Mouse (Mus musculus) fibroblast of lung, adult 2 months (primary cell): ENCODE results near the gene Gm28551.
"Not testable (repeated sequence)": the region's sequence is repeated elsewhere in the genome, so short reads cannot be mapped to it uniquely, and the experiment has no call there.

ENCODE experiments used
- DNase-seq: peaks from one replicate; pipeline ENCODE4 v3.0.0-alpha.2; 2011; ENCODE audit warnings: low read depth

Gene Gm28551

DNA sequence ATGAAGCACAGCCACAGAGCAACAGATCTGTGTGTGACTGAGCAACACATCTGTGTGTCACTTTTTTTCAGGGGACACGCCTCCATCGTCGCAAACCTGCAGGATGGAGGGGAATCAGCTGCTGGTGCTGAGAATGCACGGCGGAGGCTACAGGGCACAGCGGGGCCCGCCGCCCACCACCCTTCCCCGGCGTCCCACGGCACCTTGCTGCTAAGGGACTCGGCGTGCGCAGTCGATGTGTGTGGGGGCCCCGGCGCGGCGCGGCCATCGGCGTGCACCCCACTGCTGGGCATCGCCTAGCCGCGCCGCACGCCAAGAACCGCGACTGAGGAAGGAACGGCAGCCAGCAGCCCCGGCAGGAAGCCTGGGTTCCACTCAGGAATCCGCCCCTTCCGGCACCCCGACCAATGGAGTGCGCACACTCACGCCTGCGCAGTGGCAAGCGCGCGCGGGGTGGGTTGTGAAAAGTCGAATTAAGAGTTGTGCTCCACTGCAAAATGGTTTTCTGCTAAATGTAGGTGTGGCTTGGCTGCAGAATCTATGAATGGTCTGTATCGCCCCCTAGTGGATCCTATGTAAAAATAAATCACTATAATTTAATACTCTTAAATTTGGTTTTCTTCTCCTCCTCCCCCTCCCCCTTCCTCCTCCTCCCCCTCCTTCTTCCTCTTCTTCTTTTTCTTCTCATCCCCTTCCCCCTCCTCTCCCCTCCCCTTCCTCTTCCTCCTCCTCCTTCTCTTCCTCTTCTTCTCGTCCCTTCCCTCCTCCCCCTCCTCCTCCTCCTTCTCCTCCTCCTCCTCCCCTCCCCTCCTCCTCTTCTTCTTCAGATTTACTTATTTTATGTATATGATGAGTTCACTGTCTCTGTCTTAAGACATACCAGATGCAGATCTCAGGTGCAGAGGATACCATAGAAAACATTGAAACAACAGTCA is at the start of gene Gm28551, which contains the start of the genes Asdurf and Asnsd1:
Gm28551 (minus strand) TSS at position 341 of the 935 bp plus-strand sequence.
Asdurf (minus strand) TSS at position 293 of the 935 bp plus-strand sequence.
Asnsd1 (minus strand) TSS at position 426 of the 935 bp plus-strand sequence.
- peak; percentile 94 for DNase-seq

DNA sequence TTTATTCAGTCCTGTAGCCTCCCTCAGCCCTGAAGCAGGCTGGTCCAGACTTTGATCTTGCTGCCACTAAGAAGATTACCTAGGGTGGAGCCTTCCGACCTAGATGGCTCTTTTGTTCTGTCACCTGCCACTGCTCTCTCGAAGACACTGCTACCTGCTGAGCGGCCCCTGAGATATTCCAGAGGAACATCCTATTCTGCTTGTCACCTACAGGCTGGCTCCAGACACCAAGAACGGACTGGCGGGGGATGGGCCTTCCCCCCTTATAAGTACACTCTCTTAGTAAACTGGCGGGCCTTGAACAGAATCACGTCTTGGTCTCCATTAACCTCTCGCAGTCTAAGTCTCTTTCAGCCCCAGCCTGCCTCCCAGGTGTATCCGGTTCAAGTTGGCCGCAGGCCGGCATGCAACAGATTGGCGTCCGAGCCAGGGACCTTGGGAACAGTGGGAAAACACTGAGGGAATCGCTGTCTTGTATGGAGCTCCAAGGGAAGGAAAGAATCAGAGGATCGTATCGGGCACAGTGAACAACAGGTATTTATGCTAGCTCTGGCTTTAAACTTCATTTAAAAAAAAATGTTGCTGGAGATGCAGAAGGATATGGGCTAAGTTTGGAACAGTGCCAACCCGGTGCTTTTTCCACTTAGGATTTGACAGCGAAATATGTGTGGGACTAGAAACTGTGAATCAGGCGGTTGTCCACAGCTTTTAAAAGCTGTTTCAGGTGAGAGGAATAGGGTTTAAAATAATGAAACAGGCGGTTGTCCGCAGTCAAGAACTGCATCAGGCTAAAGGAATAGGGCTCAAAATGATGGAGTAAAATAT is 41.7 kb upstream of the Gm28551 start:
- DNase-seq: not testable (repeated sequence)

DNA sequence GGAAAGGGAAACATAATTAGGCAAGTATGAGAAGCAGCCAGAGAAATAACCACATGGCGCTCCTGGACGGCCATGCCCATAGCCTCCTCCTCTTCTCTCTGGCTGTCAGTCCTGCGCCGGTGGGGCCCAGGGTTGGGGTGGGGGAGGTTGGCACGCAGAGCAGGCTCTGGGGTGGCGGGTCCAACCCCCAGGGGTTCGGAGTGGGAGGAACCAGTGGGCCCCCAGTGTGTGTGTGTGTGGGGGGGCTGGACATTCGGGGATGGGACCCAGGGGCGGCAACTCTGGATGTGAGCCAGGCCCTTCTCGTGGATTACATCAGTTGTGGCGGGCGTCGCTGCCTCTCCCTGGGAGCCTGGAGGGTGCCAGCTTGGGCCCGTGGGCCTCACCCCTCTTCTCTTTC is 36.3 kb upstream of the Gm28551 start:
- DNase-seq: no peak

DNA sequence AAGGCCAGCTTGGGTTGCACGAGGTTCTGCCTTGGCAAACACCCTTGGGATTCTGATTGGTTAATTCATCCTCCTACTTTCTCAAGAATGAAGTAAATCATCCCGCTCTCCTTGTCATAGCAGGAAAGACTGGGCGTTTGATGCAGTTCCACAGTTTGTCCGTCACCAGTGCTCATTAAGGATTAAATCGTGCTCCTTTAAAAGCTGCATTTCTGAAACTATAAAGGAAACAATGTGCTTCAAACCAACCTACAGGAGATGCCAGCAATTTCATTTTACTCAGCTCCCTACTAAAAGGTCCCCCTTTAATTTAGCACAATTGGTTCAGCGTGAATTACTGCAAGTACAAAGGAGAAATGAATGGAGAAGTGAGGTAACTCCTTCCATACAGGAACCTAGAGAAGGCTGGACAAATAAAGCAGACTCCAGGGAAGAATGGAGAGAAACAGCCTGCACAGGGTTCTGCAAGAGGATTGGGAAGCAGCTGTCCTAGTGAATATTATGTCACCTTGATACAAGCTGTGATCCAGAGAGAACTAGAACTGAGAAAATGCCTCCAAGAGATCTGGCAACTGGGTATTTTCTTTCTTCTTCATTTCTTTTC is 31.7 kb upstream of the Gm28551 start:
- no peak for DNase-seq

DNA sequence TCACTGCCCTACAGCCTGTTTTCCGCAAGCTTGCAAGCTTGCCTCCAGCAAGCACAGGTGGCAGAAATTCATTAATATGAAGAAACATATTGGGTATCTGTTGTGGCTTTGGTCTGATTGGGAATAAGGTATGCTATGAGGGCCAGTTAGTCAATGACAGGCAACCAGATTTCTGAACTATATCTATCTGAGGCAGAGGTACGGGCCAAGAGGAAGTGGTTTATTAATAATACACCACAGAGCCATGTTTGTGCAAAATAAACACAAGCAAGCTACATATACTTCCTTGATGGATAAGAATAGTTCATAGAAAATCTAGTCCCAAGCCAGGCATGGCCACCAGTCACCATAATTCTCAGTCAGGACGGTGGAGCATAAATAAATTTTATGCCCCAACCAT is 25.3 kb upstream of the Gm28551 start:
- DNase-seq: no peak

DNA sequence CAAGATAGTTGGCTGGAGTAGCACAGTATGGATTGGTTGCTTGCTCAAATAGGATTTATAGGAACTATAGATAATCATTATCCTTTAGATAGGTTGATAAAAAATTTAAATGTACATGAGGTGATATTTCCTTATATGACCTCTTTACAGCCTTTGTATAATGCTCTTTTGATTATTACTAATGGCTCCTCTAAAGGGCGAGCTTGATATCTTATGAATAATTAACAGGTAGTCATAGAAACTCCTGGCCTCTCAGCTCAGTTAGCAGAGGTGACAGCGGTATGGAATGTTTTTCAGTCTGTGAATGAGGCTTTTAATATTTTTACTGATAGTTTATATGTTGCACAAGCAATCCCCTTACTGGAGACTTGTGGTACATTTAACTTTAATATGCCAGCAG is 23.5 kb upstream of the Gm28551 start:
- not testable (repeated sequence) for DNase-seq

DNA sequence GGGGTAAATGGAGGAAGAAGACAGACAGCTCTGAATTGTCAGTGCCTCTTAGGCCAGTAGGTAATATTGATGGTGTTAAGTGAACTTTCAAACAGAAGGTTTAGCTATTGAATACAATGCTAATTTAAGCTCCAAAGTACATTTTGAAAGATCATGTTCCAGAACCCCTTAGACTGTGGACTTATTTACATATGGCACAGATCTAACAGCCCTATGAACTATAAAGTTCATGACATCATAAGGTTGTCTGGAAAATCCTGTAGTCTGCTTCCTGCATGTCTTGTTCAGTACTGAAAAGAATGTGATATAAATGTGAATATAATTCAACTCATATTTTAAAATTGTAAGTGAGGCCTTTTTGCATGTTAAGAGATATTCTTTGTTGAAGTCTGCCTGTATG is 6.5 kb upstream of the Gm28551 start:
- no peak for DNase-seq

DNA sequence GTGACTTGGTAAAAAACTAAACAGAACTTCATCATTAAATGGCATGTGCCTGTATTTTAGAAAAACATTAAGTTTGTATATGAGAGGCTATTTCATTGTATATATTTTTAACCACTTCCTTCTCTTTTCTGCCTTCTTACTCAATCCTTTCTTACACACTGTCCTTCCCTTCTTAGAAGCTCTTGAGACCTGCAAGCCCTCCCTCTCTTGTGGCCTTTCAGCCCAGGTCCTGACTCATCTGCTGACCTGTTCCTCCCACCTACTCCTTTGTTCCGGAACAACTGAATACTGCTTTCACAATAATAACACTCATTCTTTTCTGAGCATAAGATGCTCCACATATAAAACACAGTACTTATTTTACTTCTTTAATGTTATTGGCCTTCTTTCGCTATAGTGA is 11.4 kb downstream of the Gm28551 start:
- no peak for DNase-seq

DNA sequence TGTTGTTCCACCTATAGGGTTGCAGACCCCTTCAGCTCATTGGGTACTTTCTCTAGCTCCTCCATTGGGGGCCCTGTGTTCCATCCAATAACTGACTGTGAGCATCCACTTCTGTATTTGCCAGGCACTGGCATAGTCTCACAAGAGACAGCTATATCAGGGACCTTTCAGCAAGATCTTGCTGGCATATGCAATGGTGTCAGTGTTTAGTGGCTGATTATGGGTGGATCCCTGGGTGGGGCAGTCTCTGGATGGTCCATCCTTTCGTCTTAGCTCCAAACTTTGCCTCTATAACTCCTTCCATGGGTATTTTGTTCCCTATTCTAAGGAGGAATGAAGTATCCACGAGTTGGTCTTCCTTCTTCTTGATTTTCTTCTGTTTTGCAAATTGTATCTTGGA is 15.1 kb downstream of the Gm28551 start:
- not testable (repeated sequence) for DNase-seq

DNA sequence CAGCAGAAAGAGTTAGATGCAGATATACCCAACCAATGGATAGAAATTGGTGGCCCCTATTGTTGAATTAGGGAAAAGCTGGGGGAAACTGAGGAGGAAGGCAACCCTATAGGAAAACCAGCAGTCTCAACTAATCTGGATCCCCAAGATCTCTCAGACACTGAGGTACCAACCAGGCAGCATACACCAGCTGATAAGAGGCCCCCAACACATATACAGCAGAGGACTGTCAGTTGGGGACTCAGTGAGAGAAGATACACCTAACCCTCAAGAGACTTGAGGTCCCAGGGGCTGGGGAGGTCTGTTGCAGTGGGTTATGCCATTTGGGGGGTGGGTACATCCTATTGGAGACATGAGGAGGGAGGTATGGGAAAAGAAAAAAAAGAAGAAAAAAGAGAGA is 17.0 kb downstream of the Gm28551 start:
- no peak for DNase-seq

DNA sequence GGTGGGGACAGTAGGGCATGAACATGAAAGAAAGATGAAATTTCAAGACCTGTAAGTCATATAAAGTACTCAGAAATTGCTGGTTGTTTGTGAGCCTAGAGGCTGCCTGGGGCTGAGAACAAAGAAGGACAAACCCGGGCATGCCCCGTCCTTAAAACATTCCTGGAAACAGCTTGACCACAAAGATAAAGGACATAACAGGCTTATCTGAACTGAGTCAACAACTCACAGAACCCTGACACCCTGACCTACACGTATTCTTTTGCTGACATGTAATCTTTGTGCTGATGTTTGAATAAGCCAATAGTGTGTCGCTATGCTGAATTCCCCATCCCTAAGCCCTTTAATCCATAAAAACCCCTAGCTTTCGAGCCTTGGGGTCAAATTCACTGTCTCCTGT is 18.9 kb downstream of the Gm28551 start:
- not testable (repeated sequence) for DNase-seq

DNA sequence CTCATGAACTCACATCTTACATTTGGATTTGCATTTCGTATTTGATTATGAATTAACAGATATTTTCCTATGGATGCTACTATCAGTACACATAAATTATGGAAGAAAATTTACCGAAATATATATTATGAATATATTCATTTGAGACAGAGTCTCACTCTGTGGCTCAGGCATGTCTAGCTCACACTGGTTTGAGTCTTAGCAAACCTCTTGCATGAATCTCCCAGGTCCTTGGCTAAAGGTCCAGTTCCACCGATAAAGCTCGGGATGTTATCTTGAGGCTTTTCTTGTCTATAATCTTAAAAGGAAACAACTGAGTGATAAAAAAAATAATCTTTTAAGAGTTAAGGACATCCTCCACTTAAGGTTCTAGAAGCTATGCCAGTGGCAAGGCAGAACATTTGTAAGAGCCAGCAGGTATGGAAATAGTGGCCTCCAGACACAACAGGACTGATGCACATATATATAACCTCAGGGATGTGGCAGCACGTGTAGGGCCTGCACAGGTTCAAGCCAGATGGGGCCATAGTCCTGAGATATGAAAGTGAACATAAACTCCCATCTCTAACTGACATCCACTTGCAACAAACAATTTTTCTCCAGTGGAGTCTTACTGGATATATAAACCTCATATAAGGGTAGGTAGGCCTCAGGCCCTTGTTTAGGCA is 27.5 kb downstream of the Gm28551 start:
- DNase-seq: no peak

DNA sequence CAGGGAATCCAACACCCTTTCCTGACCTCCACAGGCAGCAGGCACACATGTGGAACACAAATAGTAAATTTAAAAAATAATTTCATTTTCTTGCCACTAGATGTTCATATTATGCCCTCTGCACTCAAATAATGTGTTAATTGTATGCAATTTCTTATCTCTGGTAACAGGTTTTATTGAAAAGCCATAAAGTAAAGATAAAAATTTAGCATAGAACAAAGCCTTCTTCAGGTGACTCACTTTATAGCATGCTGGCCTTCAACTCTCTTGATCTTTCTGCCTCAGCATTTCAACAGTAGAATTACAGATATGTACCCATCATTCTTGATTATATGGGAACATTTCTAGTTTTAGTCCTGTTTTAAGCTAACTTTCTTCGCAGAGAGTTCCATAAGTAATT is 28.2 kb downstream of the Gm28551 start:
- DNase-seq: no peak

DNA sequence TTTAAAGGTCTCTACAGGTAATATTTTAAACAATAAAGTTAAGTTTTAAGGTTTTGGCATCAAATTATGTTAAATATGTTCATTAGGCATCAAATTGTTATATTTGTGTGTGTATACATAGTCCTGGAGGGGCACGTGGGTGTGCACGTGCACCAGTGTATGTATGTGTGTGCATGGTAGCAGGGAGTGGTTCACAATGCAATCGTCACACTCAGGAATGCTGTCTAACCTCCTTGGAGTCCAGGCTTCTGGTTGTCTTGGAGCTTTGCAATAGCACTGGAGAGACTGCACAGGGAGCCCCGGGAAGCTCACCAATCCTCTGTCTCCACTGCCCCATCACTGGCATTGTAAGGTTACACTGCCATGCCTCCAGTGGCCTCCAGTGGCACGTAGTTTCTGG is 29.2 kb downstream of the Gm28551 start:
- no peak for DNase-seq

DNA sequence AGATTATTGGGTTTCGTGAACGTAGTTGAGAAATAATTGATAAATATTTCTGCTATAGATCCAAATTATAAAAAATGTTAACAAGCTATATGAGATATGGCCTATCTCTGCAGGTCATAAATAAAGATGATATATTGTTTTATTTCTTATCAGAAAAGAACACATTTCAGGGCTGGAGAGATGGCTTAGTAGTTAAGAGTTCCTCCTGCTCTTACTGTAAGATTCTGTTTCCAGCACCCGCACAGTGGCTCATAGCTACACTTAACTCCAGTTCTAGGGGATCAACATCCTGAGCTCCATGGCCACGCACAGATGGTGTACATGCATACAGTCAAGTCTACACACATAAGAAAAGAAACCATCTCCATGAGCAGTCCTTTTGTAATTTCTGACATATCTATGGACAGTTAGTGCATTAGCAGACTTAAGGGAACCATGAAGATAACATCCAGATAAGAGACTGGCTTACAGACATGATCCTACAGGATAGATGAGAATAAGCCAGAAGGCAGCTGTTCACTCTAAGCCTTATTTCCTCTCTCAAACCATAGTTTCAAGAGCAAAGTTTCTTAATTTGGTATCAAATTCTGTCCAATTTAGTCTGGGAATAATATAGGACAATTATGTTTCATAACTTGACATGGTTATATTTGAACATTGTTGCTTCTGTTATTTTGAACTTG is 30.7 kb downstream of the Gm28551 start:
- DNase-seq: no peak

DNA sequence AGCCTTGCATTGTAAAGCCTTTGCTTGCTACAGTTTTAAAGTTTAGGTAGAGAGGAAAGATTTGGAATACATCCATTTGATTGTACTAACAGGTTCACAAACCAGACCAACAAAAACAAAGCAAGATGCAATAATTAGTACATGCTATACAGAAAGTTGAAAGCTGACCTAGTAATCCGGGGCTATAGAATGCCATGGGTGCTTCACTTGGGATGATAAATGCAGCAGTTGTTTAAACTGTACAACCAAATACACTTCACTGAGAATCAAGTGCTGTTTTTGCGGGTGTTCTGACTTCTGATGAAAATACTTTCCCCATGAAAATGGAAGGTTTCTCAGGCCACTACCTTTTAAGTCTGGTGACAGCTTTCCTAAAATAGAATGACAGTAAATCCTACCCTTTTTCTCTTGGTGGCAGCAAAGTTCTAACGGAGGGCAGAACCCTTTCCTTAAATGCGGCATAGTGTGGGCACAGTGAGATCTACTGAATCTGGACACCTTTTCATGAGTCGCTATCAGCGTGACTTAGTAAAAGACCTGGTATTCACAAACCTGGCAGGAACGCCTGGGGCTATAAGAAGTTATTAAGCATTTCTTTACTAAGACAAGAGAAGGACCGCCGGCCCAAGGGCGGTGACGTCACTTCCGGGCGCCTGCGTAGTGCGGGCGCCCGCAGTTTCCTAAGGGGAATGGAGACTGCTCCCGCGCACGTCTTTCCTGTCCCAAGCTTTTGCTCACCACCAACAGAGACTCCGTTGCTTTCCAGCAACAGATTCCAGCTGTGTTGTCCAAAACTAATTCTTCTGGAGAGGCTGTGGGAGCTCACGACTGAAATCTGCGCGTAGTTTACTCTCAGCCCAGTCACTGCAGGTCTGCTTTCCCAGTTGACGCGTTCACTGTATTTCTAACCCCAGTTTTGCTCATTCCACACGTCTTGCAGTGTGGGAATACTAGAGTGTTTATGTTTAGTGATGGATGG is 39.2 kb downstream of the Gm28551 start, which contains the start of gene Osgepl1:
Osgepl1 (plus strand) TSS at position 636 of the 979 bp plus-strand sequence.
- DNase-seq: peak; percentile 53

DNA sequence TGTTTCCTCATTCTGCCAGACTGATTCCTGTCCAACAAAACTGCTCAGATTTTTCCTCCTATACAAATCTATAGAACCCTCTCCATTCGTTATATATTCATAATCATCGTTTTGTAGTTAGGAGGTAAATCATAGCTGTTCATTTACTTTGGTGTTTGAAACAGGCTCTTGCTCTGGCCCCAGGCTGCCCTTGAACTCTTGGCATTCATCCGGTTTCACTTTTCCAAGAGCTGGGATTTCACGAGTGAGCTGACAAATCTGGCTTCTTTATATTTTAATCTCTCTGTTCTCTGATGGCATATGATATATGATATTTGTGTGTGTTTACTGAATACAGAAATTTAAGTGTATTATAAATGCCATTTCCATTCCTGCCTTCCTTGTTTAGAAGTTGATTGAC is 52.0 kb downstream of the Gm28551 start:
- no peak for DNase-seq

DNA sequence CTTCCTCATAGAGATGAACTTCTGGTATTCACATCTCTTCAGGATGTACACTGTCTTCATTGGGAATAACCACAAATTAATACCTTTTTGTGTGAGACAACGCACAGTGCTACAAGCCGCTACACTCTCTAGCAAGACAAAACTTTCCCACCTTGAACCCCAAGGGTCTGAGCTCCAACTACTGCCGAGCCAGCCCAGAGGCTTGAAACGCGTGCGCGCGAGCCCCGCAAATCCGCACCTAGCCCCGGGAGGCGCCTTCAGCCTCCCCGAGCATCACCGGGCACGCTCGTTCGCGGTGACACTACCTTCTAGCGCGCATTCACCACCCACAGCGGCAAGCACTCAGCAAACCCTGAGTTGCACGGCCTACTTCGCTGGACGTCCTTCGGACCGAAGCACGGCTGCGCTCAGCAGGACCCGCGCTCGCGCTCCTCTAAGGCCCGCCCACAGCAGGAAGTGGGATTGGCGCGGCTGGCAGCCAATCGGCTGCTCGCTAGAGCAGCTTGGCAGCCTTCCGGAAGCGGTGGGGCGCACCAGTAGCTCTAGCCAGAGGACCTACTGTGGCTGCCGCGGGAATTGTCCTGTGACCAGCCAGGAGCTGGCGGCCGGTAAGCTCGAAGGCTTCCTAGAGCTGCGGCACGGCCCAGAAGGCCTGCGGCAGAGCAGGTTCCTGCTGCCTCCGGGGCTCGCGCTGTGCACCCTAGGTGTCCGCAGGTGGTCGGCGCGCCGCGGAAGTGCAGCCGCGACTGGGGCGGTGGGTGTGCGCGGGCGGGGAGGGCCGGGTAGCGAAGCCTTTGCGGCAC is 55.7 kb downstream of the Gm28551 start, which contains the start of the genes Pms1, Ormdl1 and Gm28778:
Pms1 (minus strand) TSS at position 438 of the 803 bp plus-strand sequence.
Ormdl1 (plus strand) TSS at position 515 of the 803 bp plus-strand sequence.
Gm28778 (plus strand) TSS at position 531 of the 803 bp plus-strand sequence.
- DNase-seq: peak; percentile 88

DNA sequence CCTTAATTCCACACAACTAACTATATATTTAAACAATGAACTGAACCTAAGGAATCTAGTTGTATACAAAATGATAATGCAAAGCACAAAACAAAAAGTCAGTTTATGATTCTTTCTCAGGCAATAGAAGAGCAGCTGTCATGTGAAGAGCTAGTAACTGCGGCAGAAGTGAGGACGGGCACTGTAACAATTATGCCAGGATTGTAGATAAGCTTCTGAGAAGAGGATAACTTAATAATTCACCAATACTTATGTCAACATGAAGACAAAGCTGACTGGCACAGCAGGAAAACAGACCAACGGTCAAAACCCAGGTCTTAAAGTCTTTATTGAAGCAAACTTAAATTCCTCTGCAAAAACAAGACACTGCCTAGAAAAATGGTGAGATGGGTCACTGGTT is 61.3 kb downstream of the Gm28551 start:
- DNase-seq: no peak
